Mouse (Mus musculus): ENCODE results near the gene Kremen2. TPM values are rescaled to one million over a fixed set of nuclear protein-coding genes. Genes with fewer than 3 reads are reported as not detected.

Kremen2 gene
- total RNA-seq, 2 experiments from 2014 or later, result 0.52 TPM; not detected in 1

- no peak for ATAC-seq (replicated peaks; ENCODE audit: low FRiP score, low TSS enrichment, poor library complexity, severe bottlenecking)
Measured at GRCm38 (mm10) chr17:23699131-23700077, 46.2 kb downstream of the Kremen2 start.

GRCm38 (mm10) chr17:23695801-23696200 lies 49.8 kb downstream of the Kremen2 start:
- ATAC-seq (replicated peaks; ENCODE audit: low FRiP score, low TSS enrichment, poor library complexity, severe bottlenecking), result no peak

GRCm38 (mm10) chr17:23694491-23694890 lies 51.1 kb downstream of the Kremen2 start:
- no peak for ATAC-seq (replicated peaks; ENCODE audit: low FRiP score, low TSS enrichment, poor library complexity, severe bottlenecking)

Other genes starting within 250 kb of the Kremen2 start
- gene Zfp213, start 181.6 kb downstream of the Kremen2 start, total RNA-seq (2014; fragmentation: Nextera tagmentation), result 7.4 and 7.8 TPM in 2 replicates
- 4.9 and 7.5 TPM in 2 replicates for gene Zfp213, start 181.6 kb downstream of the Kremen2 start, total RNA-seq (2017)
- not detected in 2 replicates for gene Zfp13, start 146.3 kb downstream of the Kremen2 start, total RNA-seq (2014; fragmentation: Nextera tagmentation)
- not detected in 2 replicates for gene Zfp13, start 146.3 kb downstream of the Kremen2 start, total RNA-seq (2017)
- gene Zscan10, start 145.0 kb downstream of the Kremen2 start, total RNA-seq (2014; fragmentation: Nextera tagmentation), result not detected in 2 replicates
- not detected in 2 replicates for gene Zscan10, start 145.0 kb downstream of the Kremen2 start, total RNA-seq (2017)
- gene Mmp25, start 100.6 kb downstream of the Kremen2 start, total RNA-seq (2014; fragmentation: Nextera tagmentation), result 0.07 TPM in 1 of 2 replicates, not detected in the other
- gene Mmp25, start 100.6 kb downstream of the Kremen2 start, total RNA-seq (2017), result not detected in 2 replicates
- gene Bicdl2, start 85.3 kb downstream of the Kremen2 start, total RNA-seq (2014; fragmentation: Nextera tagmentation), result not detected in 2 replicates
- not detected in 2 replicates for gene Bicdl2, start 85.3 kb downstream of the Kremen2 start, total RNA-seq (2017)
- 44.2 and 56.3 TPM in 2 replicates for gene Hcfc1r1, start 72.2 kb downstream of the Kremen2 start, total RNA-seq (2014; fragmentation: Nextera tagmentation)
- gene Hcfc1r1, start 72.2 kb downstream of the Kremen2 start, total RNA-seq (2017), result 22.7 and 30.0 TPM in 2 replicates
- 30.3 and 44.7 TPM in 2 replicates for gene Thoc6, start 72.0 kb downstream of the Kremen2 start, total RNA-seq (2014; fragmentation: Nextera tagmentation)
- 40.8 and 47.3 TPM in 2 replicates for gene Thoc6, start 72.0 kb downstream of the Kremen2 start, total RNA-seq (2017)
- 0.94 and 4.5 TPM in 2 replicates for gene Tnfrsf12a, start 68.4 kb downstream of the Kremen2 start, total RNA-seq (2014; fragmentation: Nextera tagmentation)
- 10.7 and 15.6 TPM in 2 replicates for gene Tnfrsf12a, start 68.4 kb downstream of the Kremen2 start, total RNA-seq (2017)
- gene Cldn6, start 66.6 kb downstream of the Kremen2 start, total RNA-seq (2014; fragmentation: Nextera tagmentation), result not detected in 2 replicates
- gene Cldn6, start 66.6 kb downstream of the Kremen2 start, total RNA-seq (2017), result not detected in 2 replicates
- gene Cldn9, start 61.8 kb downstream of the Kremen2 start, total RNA-seq (2014; fragmentation: Nextera tagmentation), result not detected in 2 replicates
- not detected in 2 replicates for gene Cldn9, start 61.8 kb downstream of the Kremen2 start, total RNA-seq (2017)
- not detected in 2 replicates for gene 1520401A03Rik, start 23.1 kb downstream of the Kremen2 start, total RNA-seq (2014; fragmentation: Nextera tagmentation)
- gene 1520401A03Rik, start 23.1 kb downstream of the Kremen2 start, total RNA-seq (2017), result not detected in 2 replicates
- 40.3 and 43.8 TPM in 2 replicates for gene Pkmyt1, start 19.5 kb downstream of the Kremen2 start, total RNA-seq (2014; fragmentation: Nextera tagmentation)
- gene Pkmyt1, start 19.5 kb downstream of the Kremen2 start, total RNA-seq (2017), result 8.1 and 10.6 TPM in 2 replicates
- 7.2 and 13.3 TPM in 2 replicates for gene Paqr4, start 5.0 kb downstream of the Kremen2 start, total RNA-seq (2014; fragmentation: Nextera tagmentation)
- gene Paqr4, start 5.0 kb downstream of the Kremen2 start, total RNA-seq (2017), result 6.2 and 11.6 TPM in 2 replicates
- 7.6 and 11.7 TPM in 2 replicates for gene Flywch1, start 25.8 kb upstream of the Kremen2 start, total RNA-seq (2014; fragmentation: Nextera tagmentation)
- 12.5 and 15.4 TPM in 2 replicates for gene Flywch1, start 25.8 kb upstream of the Kremen2 start, total RNA-seq (2017)
- 3.1 and 5.6 TPM in 2 replicates for gene Flywch2, start 40.2 kb upstream of the Kremen2 start, total RNA-seq (2014; fragmentation: Nextera tagmentation)
- gene Flywch2, start 40.2 kb upstream of the Kremen2 start, total RNA-seq (2017), result not detected in 2 replicates
- 699 and 735 TPM in 2 replicates for gene Srrm2, start 44.7 kb upstream of the Kremen2 start, total RNA-seq (2014; fragmentation: Nextera tagmentation)
- 134 and 162 TPM in 2 replicates for gene Srrm2, start 44.7 kb upstream of the Kremen2 start, total RNA-seq (2017)
- 466 and 512 TPM in 2 replicates for gene Elob, start 83.3 kb upstream of the Kremen2 start, total RNA-seq (2014; fragmentation: Nextera tagmentation)
- 101 and 114 TPM in 2 replicates for gene Elob, start 83.3 kb upstream of the Kremen2 start, total RNA-seq (2017)
- not detected in 2 replicates for gene Prss33, start 90.2 kb upstream of the Kremen2 start, total RNA-seq (2014; fragmentation: Nextera tagmentation)
- not detected in 2 replicates for gene Prss33, start 90.2 kb upstream of the Kremen2 start, total RNA-seq (2017)
- gene Prss32, start 98.0 kb upstream of the Kremen2 start, total RNA-seq (2014; fragmentation: Nextera tagmentation), result not detected in 2 replicates
- not detected in 2 replicates for gene Prss32, start 98.0 kb upstream of the Kremen2 start, total RNA-seq (2017)
- not detected in 2 replicates for gene Prss41, start 98.3 kb upstream of the Kremen2 start, total RNA-seq (2014; fragmentation: Nextera tagmentation)
- 0.88 TPM in 1 of 2 replicates, not detected in the other for gene Prss41, start 98.3 kb upstream of the Kremen2 start, total RNA-seq (2017)
- gene Prss21, start 122.2 kb upstream of the Kremen2 start, total RNA-seq (2014; fragmentation: Nextera tagmentation), result not detected in 2 replicates
- gene Prss21, start 122.2 kb upstream of the Kremen2 start, total RNA-seq (2017), result not detected in 2 replicates
- gene Dcpp1, start 135.0 kb upstream of the Kremen2 start, total RNA-seq (2014; fragmentation: Nextera tagmentation), result not detected in 2 replicates
- not detected in 2 replicates for gene Dcpp1, start 135.0 kb upstream of the Kremen2 start, total RNA-seq (2017)
- not detected in 2 replicates for gene Dcpp2, start 135.0 kb upstream of the Kremen2 start, total RNA-seq (2014; fragmentation: Nextera tagmentation)
- not detected in 2 replicates for gene Dcpp2, start 135.0 kb upstream of the Kremen2 start, total RNA-seq (2017)
- not detected in 2 replicates for gene Dcpp3, start 171.6 kb upstream of the Kremen2 start, total RNA-seq (2014; fragmentation: Nextera tagmentation)
- not detected in 2 replicates for gene Dcpp3, start 171.6 kb upstream of the Kremen2 start, total RNA-seq (2017)
- gene Sbp, start 195.8 kb upstream of the Kremen2 start, total RNA-seq (2014; fragmentation: Nextera tagmentation), result not detected in 2 replicates
- gene Sbp, start 195.8 kb upstream of the Kremen2 start, total RNA-seq (2017), result not detected in 2 replicates
- not detected in 2 replicates for gene Sbpl, start 209.4 kb upstream of the Kremen2 start, total RNA-seq (2014; fragmentation: Nextera tagmentation)
- not detected in 2 replicates for gene Sbpl, start 209.4 kb upstream of the Kremen2 start, total RNA-seq (2017)
- gene Prss30, start 234.7 kb upstream of the Kremen2 start, total RNA-seq (2014; fragmentation: Nextera tagmentation), result not detected in 2 replicates
- gene Prss30, start 234.7 kb upstream of the Kremen2 start, total RNA-seq (2017), result 1.0 TPM in 1 of 2 replicates, not detected in the other